Mouse (Mus musculus) limb, embryonic 14.5 days (tissue): Measurements from ENCODE around the gene Aph1c. TPM values are rescaled to one million over a fixed set of nuclear protein-coding genes. Genes with fewer than 3 reads are reported as not detected.

Experiments used
- ATAC-seq: fragments of 200-750 bp; cut with Nextera tagmentation; 2 replicates; pipeline ENCODE4 v1.8.0; 2017; ENCODE audit warnings: low read depth, moderate number of reproducible peaks, moderate TSS enrichment; ENCODE audit not compliant: low FRiP score
- DNase-seq: peaks from one replicate; pipeline ENCODE4 v3.0.0-alpha.2; 2015; ENCODE audit warnings: low spot score
- H3K27ac ChIP-seq: fragments of 300-500 bp; sonication (generic); replicated peaks from 2 replicates; pipeline ENCODE4 v1.5.1; 2014; ENCODE audit warnings: low read depth, mild to moderate bottlenecking, low read length, moderate library complexity, mixed read lengths
- H3K27me3 ChIP-seq: fragments of 300-500 bp; sonication (generic); 2 replicates; pipeline ENCODE4 v1.6.1; 2014; ENCODE audit warnings: low read length, mixed read lengths; ENCODE audit not compliant: control insufficient read depth, insufficient read depth
- H3K36me3 ChIP-seq: fragments of 300-500 bp; sonication (generic); 2 replicates; pipeline ENCODE4 v1.6.1; 2014; ENCODE audit warnings: mild to moderate bottlenecking, low read length, moderate library complexity, mixed read lengths; ENCODE audit not compliant: control insufficient read depth, insufficient read depth
- H3K4me1 ChIP-seq: fragments of 300-500 bp; sonication (generic); 2 replicates; pipeline ENCODE4 v1.6.1; 2014; ENCODE audit warnings: antibody characterized with exemption, low read length, mixed read lengths; ENCODE audit not compliant: control insufficient read depth, insufficient read depth
- H3K4me2 ChIP-seq: fragments of 300-500 bp; sonication (generic); replicated peaks from 2 replicates; pipeline ENCODE4 v1.6.1; 2014; ENCODE audit warnings: low read depth, mild to moderate bottlenecking, low read length, moderate library complexity; ENCODE audit not compliant: severe bottlenecking
- H3K4me3 ChIP-seq: fragments of 300-500 bp; sonication (generic); replicated peaks from 2 replicates; pipeline ENCODE4 v1.5.1; 2014; ENCODE audit warnings: low read length
- H3K9ac ChIP-seq: fragments of 300-500 bp; sonication (generic); 2 replicates; pipeline ENCODE4 v1.6.1; 2014; ENCODE audit warnings: mild to moderate bottlenecking, low read depth, low read length, moderate library complexity; ENCODE audit not compliant: severe bottlenecking
- H3K9me3 ChIP-seq: fragments of 300-500 bp; sonication (generic); 2 replicates; pipeline ENCODE4 v1.6.1; 2016; ENCODE audit warnings: low read length; ENCODE audit not compliant: control insufficient read depth
- POLR2A ChIP-seq: fragments of 200-500 bp; IDR thresholded peaks from 2 replicates; pipeline ENCODE4 v1.8.0; 2012; ENCODE audit warnings: inconsistent platforms, mild to moderate bottlenecking, moderate library complexity, borderline replicate concordance; ENCODE audit not compliant: insufficient read depth, insufficient read length; ENCODE audit errors: extremely low read depth
- WGBS: fragments of 180-500 bp; shearing (Covaris S2); extraction: QIAGEN DNeasy Blood & Tissue Kit; methylation state at CpG from one replicate; pipeline ENCODE4 v1.1.7; 2014; 5-methylcytosine and 5-hydroxymethylcytosine counted together
- polyA plus RNA-seq, 2 experiments: library from polyadenylated mRNA; depleted of rRNA in 1 of 2; stranded (reverse) in 1 of 2; unstranded in 1 of 2; fragments of >200 nt; fragmentation: Nextera tagmentation in 1 of 2; extraction: Ambion mirVana in 1 of 2; gene quantifications; 2 replicates each; pipeline versions ENCODE4 v1.2.1 to v1.2.3; 2012 to 2014

Aph1c gene
- polyA plus RNA-seq, 2 experiments, result 2.5 to 4.3 TPM

DNA sequence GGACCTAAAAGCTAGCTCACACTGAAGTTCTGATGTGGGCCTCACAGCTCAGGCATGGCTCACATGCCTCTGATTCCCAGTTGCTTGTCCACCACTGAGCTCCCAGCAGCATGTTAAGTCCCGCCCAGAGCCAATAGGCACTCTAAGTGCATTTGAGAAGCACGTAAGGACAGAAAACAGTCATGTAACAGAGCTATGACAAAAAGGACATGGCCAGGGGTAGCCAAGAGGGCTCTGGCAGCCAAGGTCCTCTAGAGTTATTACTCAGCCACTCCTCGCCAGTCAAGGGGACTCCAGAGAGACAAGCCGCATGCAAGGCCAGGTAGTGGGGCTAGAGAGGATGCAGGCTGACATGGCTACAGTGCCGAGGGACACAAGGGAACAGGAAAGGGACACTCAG is 25.0 kb upstream of the Aph1c start:
- WGBS, result 91% methylated on average over 5 of the region's 5 CpGs
- H3K9me3 ChIP-seq, result no peaks in the 10 kb centered on the region
- TF ChIP-seq POLR2A, result no peak
- no peak overlapping the region for H3K9ac ChIP-seq
- no peak for DNase-seq
- no peak for ATAC-seq
- no peak overlapping the region for H3K4me2 ChIP-seq
- no peak overlapping the region for H3K4me3 ChIP-seq
- H3K36me3 ChIP-seq, result peaks cover 18% of the 10 kb centered on the region
- peaks cover 11% of the 10 kb centered on the region for H3K4me1 ChIP-seq
- no peak overlapping the region for H3K27ac ChIP-seq
- no peaks in the 10 kb centered on the region for H3K27me3 ChIP-seq

GRCm38 (mm10) chr9:66855865-66856264 is 21.3 kb upstream of the Aph1c start:
- Histone ChIP-seq H3K4me3 (no peak overlapping the region), H3K4me1 (no peaks in the 10 kb centered on the region; the same call in 1 of the 2 replicates), H3K9me3 (no peaks in the 10 kb centered on the region), H3K36me3 (peaks cover 26% of the 10 kb centered on the region), H3K27me3 (no peaks in the 10 kb centered on the region), H3K27ac (no peak overlapping the region), H3K9ac (no peak overlapping the region), H3K4me2 (no peak overlapping the region)
- 30% methylated on average over 7 of the region's 7 CpGs for WGBS
- no peak for TF ChIP-seq POLR2A
- ATAC-seq, result no peak; the same call in 1 of the 2 replicates
- DNase-seq, result peak; percentile 40

DNA sequence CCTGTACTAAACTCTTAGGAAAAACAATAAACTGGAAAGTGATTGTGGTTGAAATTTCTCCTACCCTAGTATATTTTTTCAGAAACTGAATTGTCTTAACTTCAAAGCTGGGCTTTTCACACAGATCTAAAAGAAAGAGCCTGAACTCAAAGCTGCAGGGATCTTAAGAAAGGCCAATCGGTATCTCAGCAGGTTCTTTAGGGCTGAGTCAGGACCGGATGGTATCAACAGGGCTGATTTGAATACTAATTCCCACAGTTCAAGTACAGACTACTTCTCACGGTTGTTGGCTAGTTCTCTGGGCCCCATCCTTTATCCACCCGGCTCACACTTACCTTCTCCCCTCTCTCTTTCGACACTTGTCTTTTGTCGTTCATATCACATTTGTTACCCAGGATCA is 18.1 kb upstream of the Aph1c start:
- DNase-seq (no peak), ATAC-seq (no peak)
- WGBS, result 72% methylated on average over 6 of the region's 6 CpGs
- Histone ChIP-seq H3K27me3 (no peaks in the 10 kb centered on the region), H3K4me1 (no peaks in the 10 kb centered on the region; the same call in 1 of the 2 replicates), H3K9me3 (no peaks in the 10 kb centered on the region), H3K9ac (no peak overlapping the region), H3K27ac (no peak overlapping the region), H3K36me3 (peaks cover 18% of the 10 kb centered on the region), H3K4me3 (no peak overlapping the region), H3K4me2 (no peak overlapping the region)
- no peak for TF ChIP-seq POLR2A

DNA sequence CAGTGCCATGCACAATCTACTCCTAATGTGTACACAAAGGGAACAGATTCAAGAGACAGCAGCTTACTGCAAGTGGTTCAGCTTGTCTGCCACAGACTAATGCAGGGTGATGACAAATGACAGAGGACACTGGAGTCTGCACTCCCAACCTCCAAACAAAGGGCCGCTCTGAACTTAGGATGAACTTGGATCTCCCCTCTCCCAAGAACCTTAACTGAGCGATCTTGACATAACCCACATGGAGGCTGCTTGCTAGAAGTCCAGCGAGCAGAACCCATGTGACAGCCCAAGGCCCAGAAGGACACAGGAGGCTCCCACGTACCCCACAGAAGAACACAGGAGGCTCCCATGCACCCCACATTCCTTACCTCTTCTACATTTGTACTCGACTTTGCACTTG is 16.4 kb upstream of the Aph1c start:
- no peak for ATAC-seq
- no peak for TF ChIP-seq POLR2A
- no peak overlapping the region for H3K27ac ChIP-seq
- H3K36me3 ChIP-seq, result peaks cover 35% of the 10 kb centered on the region
- H3K9ac ChIP-seq, result no peak overlapping the region
- WGBS, result 83% methylated on average over 5 of the region's 5 CpGs
- DNase-seq, result no peak
- H3K4me3 ChIP-seq, result no peak overlapping the region
- no peaks in the 10 kb centered on the region for H3K27me3 ChIP-seq
- H3K9me3 ChIP-seq, result no peaks in the 10 kb centered on the region
- H3K4me2 ChIP-seq, result no peak overlapping the region
- no peaks in the 10 kb centered on the region; the same call in 1 of the 2 replicates for H3K4me1 ChIP-seq

GRCm38 (mm10) chr9:66846822-66847221 is 12.3 kb upstream of the Aph1c start:
- H3K4me2 ChIP-seq, result no peak overlapping the region
- no peak overlapping the region for H3K4me3 ChIP-seq
- no peak overlapping the region for H3K9ac ChIP-seq
- peaks cover 32% of the 10 kb centered on the region for H3K36me3 ChIP-seq
- no peak for TF ChIP-seq POLR2A
- no peak for ATAC-seq
- no peaks in the 10 kb centered on the region for H3K27me3 ChIP-seq
- no peaks in the 10 kb centered on the region for H3K4me1 ChIP-seq
- 93% methylated on average over 5 of the region's 5 CpGs for WGBS
- DNase-seq, result no peak
- H3K27ac ChIP-seq, result no peak overlapping the region
- no peaks in the 10 kb centered on the region for H3K9me3 ChIP-seq

DNA sequence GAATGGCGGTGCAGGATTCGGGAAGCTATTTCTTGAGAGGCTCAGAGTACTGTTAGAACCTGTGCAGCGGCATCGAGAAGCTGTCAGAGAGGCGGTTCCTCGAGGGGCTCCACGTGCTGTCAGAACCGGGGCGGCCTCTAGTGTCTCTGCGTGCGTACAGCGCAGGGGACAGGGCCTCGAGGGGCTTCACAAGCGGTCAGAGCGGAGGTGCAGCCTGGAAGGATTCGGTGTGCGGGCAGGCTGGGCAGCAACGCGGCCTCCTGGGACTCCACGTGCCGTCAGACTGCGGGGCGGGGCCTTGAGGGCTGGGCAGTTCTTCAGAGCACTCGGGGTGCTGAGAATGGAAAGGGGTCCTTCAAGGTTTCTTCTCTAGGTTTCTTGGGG is 563 bp upstream of the Aph1c start:
- under 1% methylated on average over 24 of the region's 24 CpGs for WGBS
- peak overlapping the region; percentile 34 for H3K9ac ChIP-seq
- no peaks in the 10 kb centered on the region for H3K36me3 ChIP-seq
- DNase-seq (no peak), ATAC-seq (peak; percentile 69)
- H3K9me3 ChIP-seq, result no peaks in the 10 kb centered on the region
- peaks cover 6% of the 10 kb centered on the region; the same call in 1 of the 2 replicates for H3K4me1 ChIP-seq
- no peaks in the 10 kb centered on the region for H3K27me3 ChIP-seq
- no peak overlapping the region for H3K27ac ChIP-seq
- H3K4me3 ChIP-seq, result peak overlapping the region; percentile 64
- H3K4me2 ChIP-seq, result peak overlapping the region; percentile 84
- no peak for TF ChIP-seq POLR2A
